Mouse (Mus musculus) CH12.LX (cell line): ENCODE measurements around the gene Hscb. TPM values are rescaled to one million over a fixed set of nuclear protein-coding genes. Genes with fewer than 3 reads are reported as not detected.

Experiments
- DNase-seq: peaks from one replicate; pipeline ENCODE4 v3.0.0-alpha.2; 2013; ENCODE audit errors: extremely low read depth
- H3K27ac ChIP-seq: 2 replicates; pipeline ENCODE4 v1.5.1; 2012; ENCODE audit warnings: low read depth, mild to moderate bottlenecking, control low read depth, moderate library complexity; ENCODE audit not compliant: insufficient read depth
- H3K27me3 ChIP-seq: replicated peaks from 2 replicates; pipeline ENCODE3; 2012; ENCODE audit warnings: inconsistent platforms
- H3K36me3 ChIP-seq, 2 experiments: replicated peaks in 1 of 2; 2 replicates each; pipeline versions ENCODE3 to v1.6.1; 2012; ENCODE audit warnings: inconsistent platforms in 1 of 2, low read length in 1 of 2, mild to moderate bottlenecking in 1 of 2, mixed read lengths in 1 of 2, moderate library complexity in 1 of 2; ENCODE audit not compliant: control insufficient read depth in 1 of 2, insufficient read depth in 1 of 2
- H3K4me1 ChIP-seq, 2 experiments: 2 replicates each; pipeline ENCODE4 v1.6.1; 2012; ENCODE audit warnings: inconsistent platforms in 1 of 2, moderate library complexity in 1 of 2; ENCODE audit not compliant: insufficient read depth in 2 of 2, control insufficient read depth in 1 of 2
- H3K4me2 ChIP-seq: 2 replicates; pipeline ENCODE4 v1.6.1; 2012; ENCODE audit warnings: low read depth, mild to moderate bottlenecking, control low read depth; ENCODE audit not compliant: poor library complexity, insufficient read depth, severe bottlenecking
- H3K4me3 ChIP-seq, 3 experiments: fragments of 150-350 bp in 1 of 3; sonication (generic) in 1 of 3; replicated peaks in 1 of 3; 2 replicates each; pipeline versions ENCODE3 to v1.5.1; 2011 to 2012; ENCODE audit warnings: low read depth in 2 of 3, low read length in 2 of 3, mild to moderate bottlenecking in 2 of 3, moderate library complexity in 2 of 3, control low read depth in 1 of 3, improper control_type of control experiment in 1 of 3, inconsistent platforms in 1 of 3, mixed read lengths in 1 of 3; ENCODE audit not compliant: poor library complexity in 1 of 3
- H3K79me2 ChIP-seq: replicated peaks from 2 replicates; pipeline ENCODE4 v1.6.1; 2012; ENCODE audit warnings: mild to moderate bottlenecking, moderate library complexity; ENCODE audit not compliant: control insufficient read depth, poor library complexity, insufficient read depth, severe bottlenecking; ENCODE audit errors: extremely low read depth
- H3K9ac ChIP-seq: 2 replicates; pipeline ENCODE4 v1.6.1; 2012; ENCODE audit warnings: low read depth, mild to moderate bottlenecking, control low read depth, moderate library complexity; ENCODE audit not compliant: insufficient read depth
- H3K9me3 ChIP-seq: replicated peaks from 2 replicates; pipeline ENCODE3; 2012; ENCODE audit warnings: low read length, inconsistent platforms, mixed read lengths
- GABPA ChIP-seq: IDR thresholded peaks from 2 replicates; pipeline ENCODE4 v1.6.1; 2012; ENCODE audit warnings: low read depth, low read length, improper control_type of control experiment, inconsistent platforms; ENCODE audit not compliant: insufficient replicate concordance
- HCFC1 ChIP-seq: IDR thresholded peaks from 2 replicates; pipeline ENCODE4 v1.6.1; 2012; ENCODE audit warnings: low read depth, mild to moderate bottlenecking, inconsistent platforms, low read length, improper control_type of control experiment
- IRF4 ChIP-seq: IDR thresholded peaks from 2 replicates; pipeline ENCODE4 v1.6.1; 2014; ENCODE audit warnings: low read depth, mild to moderate bottlenecking, inconsistent platforms, low read length, improper control_type of control experiment
- KAT2A ChIP-seq: IDR thresholded peaks from 2 replicates; pipeline ENCODE4 v1.6.1; 2012; ENCODE audit warnings: low read length, improper control_type of control experiment, inconsistent platforms; ENCODE audit not compliant: insufficient replicate concordance
- MAFK ChIP-seq: IDR thresholded peaks from 2 replicates; pipeline ENCODE4 v1.6.1; 2011; ENCODE audit warnings: low read length, improper control_type of control experiment; ENCODE audit not compliant: insufficient replicate concordance
- MAX ChIP-seq: IDR thresholded peaks from 2 replicates; pipeline ENCODE4 v1.6.1; 2011; ENCODE audit warnings: low read length, improper control_type of control experiment
- MEF2A ChIP-seq: IDR thresholded peaks from 2 replicates; pipeline ENCODE4 v1.6.1; 2014; ENCODE audit warnings: low read depth, mild to moderate bottlenecking, inconsistent platforms, low read length, improper control_type of control experiment, borderline replicate concordance
- MXI1 ChIP-seq: IDR thresholded peaks from 2 replicates; pipeline ENCODE4 v1.6.1; 2011; ENCODE audit warnings: mild to moderate bottlenecking, low read depth, low read length, improper control_type of control experiment
- NELFE ChIP-seq: IDR thresholded peaks from 2 replicates; pipeline ENCODE4 v1.6.1; 2011; ENCODE audit warnings: low read depth, low read length, improper control_type of control experiment
- NRF1 ChIP-seq: IDR thresholded peaks from 2 replicates; pipeline ENCODE4 v1.6.1; 2014; ENCODE audit warnings: low read depth, mild to moderate bottlenecking, inconsistent platforms, low read length, improper control_type of control experiment, moderate library complexity
- PAX5 ChIP-seq: IDR thresholded peaks from 2 replicates; pipeline ENCODE4 v1.6.1; 2012; ENCODE audit warnings: low read length, inconsistent platforms, mixed read lengths
- POLR2A ChIP-seq: IDR thresholded peaks from 2 replicates; pipeline ENCODE4 v1.6.1; 2011; ENCODE audit warnings: low read depth, mild to moderate bottlenecking, improper control_type of control experiment, low read length
- POLR2AphosphoS2 ChIP-seq: IDR thresholded peaks from 2 replicates; pipeline ENCODE4 v1.6.1; 2011; ENCODE audit warnings: low read depth, low read length, improper control_type of control experiment
- SIN3A ChIP-seq: IDR thresholded peaks from 2 replicates; pipeline ENCODE4 v1.6.1; 2012; ENCODE audit warnings: low read length, improper control_type of control experiment, inconsistent platforms
- TBP ChIP-seq: conservative IDR thresholded peaks from 2 replicates; pipeline ENCODE4 v1.6.1; 2011; ENCODE audit warnings: low read depth, low read length, improper control_type of control experiment
- TCF12 ChIP-seq: IDR thresholded peaks from 2 replicates; pipeline ENCODE4 v1.6.1; 2014; ENCODE audit warnings: low read depth, mild to moderate bottlenecking, inconsistent platforms, low read length, improper control_type of control experiment
- UBTF ChIP-seq: IDR thresholded peaks from 2 replicates; pipeline ENCODE4 v1.6.1; 2012; ENCODE audit warnings: low read depth, mild to moderate bottlenecking, inconsistent platforms, low read length, improper control_type of control experiment, moderate library complexity
- USF2 ChIP-seq: conservative IDR thresholded peaks from 2 replicates; pipeline ENCODE4 v1.6.1; 2011; ENCODE audit warnings: low read depth, low read length, improper control_type of control experiment
- ZMIZ1 ChIP-seq: IDR thresholded peaks from 2 replicates; pipeline ENCODE4 v1.6.1; 2012; ENCODE audit warnings: low read depth, mild to moderate bottlenecking, inconsistent platforms, low read length, improper control_type of control experiment
- dilution Hi-C: fragments of 300-500 bp; cut with MboI; formaldehyde crosslinking; loops from 2 replicates; pipeline ENCODE4 v1.14.3; 2020; ENCODE audit warnings: low sequenced_read_pairs; ENCODE audit not compliant: extremely low pct_unique_long_range_greater_than_20kb, extremely low pct_ligation_motif_present
- in situ Hi-C: fragments of 300-500 bp; cut with MboI; formaldehyde crosslinking; loops from 3 replicates; pipeline ENCODE4 v1.14.3; 2019; ENCODE audit warnings: low sequenced_read_pairs, low pct_ligation_motif_present, low pct_unique_long_range_greater_than_20kb, mixed read lengths
- polyA plus RNA-seq: library from polyadenylated mRNA; unstranded; fragments of >175 nt; gene quantifications from 2 replicates; pipeline ENCODE4 v1.2.1, GENCODE M21; 2012; ENCODE audit warnings: low read depth; ENCODE audit not compliant: insufficient read length
- total RNA-seq, 2 experiments: library from RNA; depleted of rRNA; stranded (reverse); fragments of 300-350 nt in 1 of 2; fragments of >200 nt in 1 of 2; gene quantifications; 2 replicates each; pipeline ENCODE4 v1.2.3; 2012 to 2014

Gene Hscb
- total and polyA plus RNA-seq, 3 experiments: 28.2 to 64.0 (median 59.5) TPM

DNA sequence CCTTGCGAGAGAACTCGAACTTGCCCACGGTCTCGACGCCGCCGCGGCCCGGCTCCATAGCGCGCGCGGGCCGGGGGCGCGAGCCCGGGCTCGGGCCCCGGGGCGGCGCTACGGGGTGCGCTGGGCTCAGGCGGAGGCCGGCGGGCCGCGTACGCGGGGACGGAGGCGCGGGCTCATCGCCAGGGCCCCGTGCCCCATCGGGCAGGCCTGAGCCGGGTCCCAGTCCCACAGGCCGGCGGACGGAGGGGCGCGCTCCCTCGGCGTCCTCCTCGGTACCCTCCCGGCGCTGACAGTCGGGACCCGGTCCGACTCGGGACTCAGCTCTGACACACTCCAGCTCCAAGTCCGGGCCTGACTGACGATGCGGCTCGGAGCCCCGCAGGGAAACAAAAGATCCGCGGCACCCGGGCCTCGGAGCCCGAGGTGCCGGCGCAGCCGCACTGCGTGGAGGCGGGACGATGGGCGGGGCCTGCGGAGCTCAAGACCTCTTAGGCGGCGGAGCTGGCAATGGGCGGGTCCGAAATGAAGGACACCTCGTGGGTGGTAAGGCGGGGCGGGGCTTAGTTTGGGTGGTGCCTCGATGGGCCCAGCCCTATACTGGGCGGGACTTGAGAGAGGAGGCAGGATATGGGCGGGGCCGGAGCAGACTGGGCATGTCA is 29.8 kb downstream of the Hscb start, which contains the start of gene Ulk1:
Gene Ulk1 (minus strand): TSS at position 431 of the 659 bp plus-strand sequence.
- H3K4me3 ChIP-seq: peak within 1 kb of the TSS; percentile 55 to 95 (median 79)
- peak within 1 kb of the TSS; percentile 92 for H3K4me2 ChIP-seq
- in situ Hi-C loops: no loop called here
- peak within 1 kb of the TSS; percentile 50; the same call in 1 of the 2 replicates for H3K27ac ChIP-seq
- no peaks in the 10 kb centered on the region for H3K27me3 ChIP-seq
- peaks cover 22 to 38% of the 10 kb centered on the region in 2 experiments for H3K4me1 ChIP-seq
- H3K9ac ChIP-seq: peak within 1 kb of the TSS; percentile 88
- DNase-seq: peak; percentile 99
- dilution Hi-C loops: no loop called here
- H3K36me3 ChIP-seq: peaks cover 0 to 15% of the 10 kb centered on the region in 2 experiments
- 0 out of 2 replicates have a peak, but pooled peaks cover 4% of the 10 kb centered on the region for H3K79me2 ChIP-seq
- TF ChIP-seq GABPA (no peak), PAX5 (no peak), POLR2A (peak; percentile 98), MXI1 (no peak), POLR2AphosphoS2 (peak; percentile 43; the same call in 1 of the 2 replicates), KAT2A (0 out of 2 replicates have a peak, but pooled peaks have one; percentile 47), HCFC1 (peak; percentile 55), UBTF (peak; percentile 93), SIN3A (peak; percentile 71), MAFK (no peak), USF2 (no peak), MAX (0 out of 2 replicates have a peak, but pooled peaks have one; percentile 24), MEF2A (no peak), ZMIZ1 (peak; percentile 94), NELFE (peak; percentile 95), NRF1 (peak; percentile 95), TCF12 (peak; percentile 96), IRF4 (no peak), TBP (peak; percentile 85)
- H3K9me3 ChIP-seq: no peaks in the 10 kb centered on the region
